Mouse (Mus musculus): ENCODE measurements around the gene Snx17.

Snx17 gene

DNA sequence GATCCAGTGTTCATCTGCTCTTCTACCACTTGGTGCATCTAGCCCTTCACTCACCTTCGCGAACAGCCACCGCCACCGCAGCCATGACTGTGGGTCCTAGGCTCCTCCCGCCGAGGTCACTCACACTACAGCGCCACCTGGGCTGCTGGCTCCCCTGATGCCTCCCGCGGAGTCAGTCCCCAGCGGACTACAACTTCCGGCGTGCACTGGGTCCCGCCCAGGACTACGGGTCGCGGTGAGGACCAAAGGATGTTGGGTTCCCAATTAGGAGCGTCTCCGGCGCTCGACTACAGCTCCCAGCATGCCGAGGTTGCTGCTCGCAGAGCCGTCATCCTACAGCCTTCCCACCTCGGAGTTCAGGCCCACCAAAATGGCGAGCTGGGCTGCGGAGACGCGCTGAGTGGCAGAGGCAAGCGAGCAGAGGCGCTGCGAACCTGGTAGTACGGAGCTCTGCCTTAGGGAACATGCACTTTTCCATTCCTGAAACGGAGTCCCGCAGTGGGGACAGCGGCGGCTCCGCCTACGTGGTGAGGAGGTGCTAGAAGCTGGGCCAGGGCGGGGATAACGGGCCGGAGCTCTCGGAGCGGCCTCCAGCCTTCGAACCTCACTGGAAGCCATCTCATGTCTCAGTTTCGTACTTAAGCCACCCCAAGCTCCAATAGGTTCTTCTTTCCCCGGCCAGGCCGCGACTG lies at the start of gene Snx17, which contains the start of gene Eif2b4:
Gene Snx17, plus strand, starts transcription at position 289 of the 692 bp plus-strand sequence.
Gene Eif2b4, minus strand, starts transcription at position 492 of the 692 bp plus-strand sequence.
- peak; percentile 96 for DNase-seq (ENCODE audit: low read depth, low spot score)

DNA sequence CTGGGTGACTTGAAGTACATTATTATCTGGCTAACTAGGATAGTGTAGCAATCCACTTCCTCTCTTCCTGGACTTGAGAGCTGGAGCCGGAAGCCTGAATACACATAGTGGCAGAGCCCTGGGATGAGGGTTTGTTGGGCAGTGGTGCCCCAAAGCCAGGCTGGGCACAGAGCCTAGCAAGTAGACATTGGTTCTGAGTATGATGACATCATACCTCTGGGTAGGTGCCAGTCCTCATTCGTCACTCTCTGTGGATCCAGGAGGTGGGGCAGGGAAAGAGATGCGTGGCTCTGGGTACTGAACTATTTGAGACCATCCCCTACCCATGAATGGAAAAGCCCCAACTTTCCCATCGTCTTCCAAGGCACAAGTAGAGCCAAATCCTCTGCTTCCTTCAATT lies 43.2 kb upstream of the Snx17 start:
- DNase-seq (ENCODE audit: low read depth, low spot score): peak; percentile 80

DNA sequence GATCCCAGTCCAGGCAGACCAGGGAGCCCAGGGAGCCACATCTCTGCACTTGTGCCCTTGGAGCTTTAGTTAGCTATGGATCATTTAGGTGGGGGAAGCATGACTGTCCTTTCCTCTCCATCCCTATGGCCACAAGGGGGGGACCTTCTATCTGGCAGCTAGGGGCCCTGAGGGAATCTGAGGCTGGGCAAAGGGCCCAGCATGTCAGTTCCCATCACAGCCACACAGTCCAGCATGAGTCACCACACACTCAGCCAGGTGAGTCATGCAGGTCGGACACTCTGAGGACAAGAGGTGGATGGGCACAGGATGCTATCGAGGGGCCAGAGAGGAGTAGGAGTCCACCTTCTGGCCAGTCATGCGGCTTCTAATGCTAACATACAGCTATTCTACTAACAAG lies 41.3 kb upstream of the Snx17 start:
- peak; percentile 97 for DNase-seq (ENCODE audit: low read depth, low spot score)

GRCm38 (mm10) chr5:31153516-31154151 lies 39.4 kb upstream of the Snx17 start:
- DNase-seq (ENCODE audit: low read depth, low spot score): no peak

GRCm38 (mm10) chr5:31154152-31154553 lies 38.9 kb upstream of the Snx17 start, which contains the start of gene Mpv17:
Gene Mpv17, minus strand, starts transcription at chr5:31154251.
- peak; percentile 84 for DNase-seq (ENCODE audit: low read depth, low spot score)

DNA sequence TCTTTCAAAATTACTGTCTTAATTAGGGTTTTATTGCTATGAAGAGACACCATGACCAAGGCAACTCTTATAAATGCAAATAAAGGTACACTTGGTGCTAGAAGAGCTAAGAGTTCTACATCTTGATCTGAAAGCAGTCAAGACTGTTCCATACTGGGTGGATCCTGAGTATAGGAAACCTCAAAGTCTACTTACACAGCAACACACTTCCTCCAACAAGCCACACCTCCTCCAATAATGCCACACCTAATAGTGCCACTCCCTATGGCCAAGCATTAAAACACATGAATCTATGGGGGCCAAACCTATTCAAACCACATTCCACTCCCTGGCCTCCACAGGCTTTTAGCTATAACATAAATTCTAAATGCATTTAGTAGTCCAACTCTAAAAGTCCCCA lies 30.6 kb upstream of the Snx17 start:
- DNase-seq (ENCODE audit: low read depth, low spot score): no peak

- DNase-seq (ENCODE audit: low read depth, low spot score): no peak
Measured at GRCm38 (mm10) chr5:31164878-31165277, 28.1 kb upstream of the Snx17 start.

DNA sequence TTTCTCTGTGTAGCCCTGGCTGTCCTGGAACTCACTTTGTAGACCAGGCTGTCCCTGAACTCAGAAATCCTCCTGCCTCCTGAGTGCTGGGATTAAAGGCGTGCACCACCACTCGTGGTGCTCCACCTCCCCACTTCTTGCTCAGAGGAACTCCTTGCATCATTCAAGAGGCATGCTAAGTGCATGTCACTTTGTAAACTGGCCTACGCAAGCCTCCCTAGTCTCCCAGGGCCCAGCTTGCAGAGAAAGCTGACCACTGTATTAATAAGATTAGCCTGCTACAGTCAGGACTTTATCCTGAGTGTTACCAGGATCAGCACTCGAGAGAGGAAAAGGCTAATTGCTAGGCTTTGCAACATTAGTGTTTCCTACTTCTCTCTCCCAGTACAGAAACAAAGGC lies 24.4 kb upstream of the Snx17 start:
- DNase-seq (ENCODE audit: low read depth, low spot score): no peak

DNA sequence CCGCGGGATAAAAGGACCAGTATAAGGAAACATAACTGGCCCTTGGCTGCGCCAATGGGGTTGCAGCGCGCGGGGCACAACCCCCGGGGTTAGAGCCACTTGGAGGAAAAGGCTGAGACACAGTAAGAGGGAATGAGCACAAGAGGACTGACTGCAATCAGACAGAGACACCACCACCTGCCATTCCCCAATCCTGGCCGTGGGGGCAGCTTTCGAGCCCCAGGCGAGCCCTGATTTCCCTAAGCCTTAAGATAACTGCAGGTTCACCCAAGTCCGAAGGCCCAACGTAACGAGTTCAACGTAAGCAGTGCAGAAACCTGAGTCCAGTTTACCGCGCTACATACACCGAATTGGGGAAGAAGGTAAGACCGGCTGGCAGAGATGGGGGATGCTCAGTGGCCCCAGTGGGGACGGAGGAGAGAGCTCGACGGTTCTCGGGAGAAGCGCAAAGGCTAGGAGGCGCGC lies 13.7 kb upstream of the Snx17 start:
- peak; percentile 75 for DNase-seq (ENCODE audit: low read depth, low spot score)

- peak; percentile 97 for DNase-seq (ENCODE audit: low read depth, low spot score)
Measured at GRCm38 (mm10) chr5:31179766-31180630, 13.0 kb upstream of the Snx17 start, which contains the start of the genes Gm29609 and Gtf3c2. Gene Gm29609, minus strand, starts transcription at chr5:31179911. Gene Gtf3c2, minus strand, starts transcription at chr5:31180144.

DNA sequence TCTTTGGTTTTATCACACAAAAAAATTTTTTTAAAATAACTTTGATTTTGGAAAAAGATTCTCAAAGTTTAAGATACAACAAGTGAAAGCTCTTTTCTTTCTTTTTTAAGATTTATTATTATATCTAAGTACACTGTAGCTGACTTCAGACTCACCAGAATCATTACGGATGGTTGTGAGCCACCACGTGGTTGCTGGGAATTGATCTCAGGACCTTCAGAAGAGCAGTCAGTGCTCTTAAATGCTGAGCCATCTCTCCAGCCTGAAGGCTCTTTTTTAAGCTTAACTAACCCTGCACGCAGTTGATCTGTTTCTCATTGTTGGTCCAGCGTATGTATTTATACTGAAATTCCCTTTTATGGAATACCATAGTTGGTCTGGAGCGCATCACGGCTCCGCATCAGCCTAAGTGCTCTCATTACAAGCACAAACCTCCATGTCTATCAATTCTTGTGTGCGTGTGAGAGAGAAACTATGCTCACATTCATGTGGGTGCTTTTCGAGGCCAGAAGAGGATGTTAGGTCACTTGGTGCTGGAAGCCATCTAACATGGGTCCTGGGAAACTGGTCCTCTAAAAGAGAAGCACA lies 11.8 kb upstream of the Snx17 start:
- no peak for DNase-seq (ENCODE audit: low read depth, low spot score)

DNA sequence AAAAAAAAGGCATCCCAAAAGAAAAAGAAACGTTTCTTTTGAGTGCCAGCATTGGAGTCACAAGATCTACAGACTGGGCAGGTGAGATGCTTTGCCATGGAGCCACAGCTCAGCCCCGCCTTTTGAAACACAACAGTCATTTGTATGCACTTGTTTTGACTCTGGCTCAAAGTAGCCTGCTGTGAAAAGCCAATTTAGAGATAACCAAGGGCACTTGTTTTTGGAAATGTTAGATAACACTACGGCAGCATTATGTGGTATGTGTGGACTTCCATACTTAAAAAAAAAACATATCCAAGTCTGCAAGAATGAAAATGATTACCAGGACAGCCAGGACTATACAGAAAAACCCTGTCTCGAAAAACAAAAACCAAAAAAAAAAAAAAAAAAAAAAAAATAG lies 9.3 kb upstream of the Snx17 start:
- no peak for DNase-seq (ENCODE audit: low read depth, low spot score)

- peak; percentile 55 for DNase-seq (ENCODE audit: low read depth, low spot score)
Measured at GRCm38 (mm10) chr5:31188223-31188840, 4.7 kb upstream of the Snx17 start.

DNA sequence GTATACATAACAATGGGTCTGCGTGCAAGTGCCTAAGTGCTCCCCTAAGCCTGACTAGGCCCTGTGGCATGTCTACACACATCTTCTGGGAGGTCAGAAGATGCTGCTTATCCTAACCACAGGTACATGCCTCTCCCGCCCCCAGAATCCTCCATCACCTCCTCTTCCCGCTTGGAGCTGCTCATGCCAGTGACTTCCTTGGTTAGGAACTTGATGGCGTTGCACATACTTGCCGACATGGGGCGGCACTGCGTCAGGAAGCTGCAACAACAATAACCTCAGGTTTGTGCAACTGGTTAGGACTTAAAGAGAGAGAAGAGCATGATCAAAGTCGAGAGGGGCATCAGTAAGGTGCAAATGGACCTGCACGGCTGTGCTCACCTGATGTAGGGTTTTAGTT lies 2.8 kb upstream of the Snx17 start:
- DNase-seq (ENCODE audit: low read depth, low spot score): no peak

DNA sequence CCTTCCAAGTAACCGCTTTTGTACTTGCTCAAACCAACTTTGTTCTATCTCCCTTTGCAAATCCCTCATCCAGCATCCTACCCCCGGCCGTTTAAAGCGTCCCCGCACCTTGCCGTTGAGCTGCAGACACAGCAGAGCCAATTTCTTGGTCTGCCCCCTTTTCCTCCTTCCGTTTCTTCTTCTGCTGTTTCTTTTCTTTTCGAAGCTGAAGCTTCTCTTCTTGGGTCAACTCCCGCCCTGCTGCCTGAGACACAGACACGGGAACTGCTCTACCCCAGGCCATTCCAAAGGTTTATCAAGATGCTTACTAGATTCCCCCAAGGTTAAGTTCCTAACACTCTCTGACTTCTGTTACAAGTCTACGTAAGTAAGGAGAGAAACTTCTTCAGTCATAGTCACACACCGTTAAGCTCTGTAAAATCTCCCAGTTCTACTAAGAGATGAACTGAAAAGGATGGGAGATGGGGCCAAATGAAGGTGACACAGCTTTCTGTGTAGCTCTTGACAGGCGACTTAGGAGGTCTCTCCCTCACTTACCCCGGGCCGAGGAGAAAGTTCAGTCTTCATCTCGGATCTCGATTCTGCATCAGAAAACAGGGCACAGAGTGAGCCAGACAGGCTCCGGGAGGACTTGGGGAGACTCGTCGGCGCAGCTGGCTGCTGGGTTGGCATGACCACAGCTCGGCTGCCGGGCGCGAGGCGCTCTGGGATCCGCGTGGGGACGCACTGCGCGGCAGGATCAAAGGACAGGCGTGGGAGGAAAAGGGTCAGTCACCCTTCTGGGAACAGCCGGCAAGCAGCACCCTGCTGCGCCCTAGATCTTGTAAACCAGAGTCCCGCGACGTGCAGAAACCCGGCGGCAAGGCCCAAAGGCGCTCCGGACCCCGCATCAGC lies 735 bp upstream of the Snx17 start:
- peak; percentile 66 for DNase-seq (ENCODE audit: low read depth, low spot score)

GRCm38 (mm10) chr5:31193631-31194281 lies 729 bp downstream of the Snx17 start:
- DNase-seq (ENCODE audit: low read depth, low spot score): peak; percentile 65

- no peak for DNase-seq (ENCODE audit: low read depth, low spot score)
Measured at GRCm38 (mm10) chr5:31194486-31195485, 1.8 kb downstream of the Snx17 start.

DNA sequence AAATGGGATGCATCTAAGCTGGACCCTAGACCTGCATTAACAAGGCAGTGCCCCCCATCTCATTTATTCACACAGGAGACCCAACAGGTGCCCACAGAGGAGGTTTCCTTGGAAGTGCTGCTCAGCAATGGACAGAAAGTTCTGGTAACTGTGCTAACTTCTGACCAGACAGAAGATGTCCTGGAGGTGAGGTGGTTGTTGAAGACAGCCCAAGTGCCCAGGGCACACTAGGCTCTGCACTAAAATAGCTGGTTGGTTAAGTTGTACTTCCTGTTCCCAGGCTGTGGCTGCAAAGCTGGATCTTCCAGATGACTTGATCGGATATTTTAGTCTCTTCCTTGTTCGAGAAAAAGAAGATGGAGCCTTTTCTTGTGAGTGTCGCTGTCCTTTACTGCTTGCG lies 2.6 kb downstream of the Snx17 start:
- no peak for DNase-seq (ENCODE audit: low read depth, low spot score)

Measured in 3T3-L1 (cell line).